Mouse (Mus musculus): ENCODE results near the gene AL731706.2. TPM values are rescaled to one million over a fixed set of nuclear protein-coding genes. Genes with fewer than 3 reads are reported as not detected.

AL731706.2 gene
- total RNA-seq, 2 experiments from 2014 or later, result 19.8 to 23.8 TPM

Other genes starting within 250 kb of the AL731706.2 start
- under 1 TPM in 1 of 2 experiments, not detected in 1; 0.33 TPM for gene Snap25, start 172.2 kb downstream of the AL731706.2 start, total RNA-seq (2021)
- gene Slx4ip, start 5.5 kb upstream of the AL731706.2 start, total RNA-seq (2021), result 1 to 10 TPM; 2.3 to 2.4 TPM
- 10 to 100 TPM; 25.2 to 35.5 TPM for gene AL731706.1, start 5.7 kb upstream of the AL731706.2 start, total RNA-seq (2021)
- 10 to 100 TPM; 38.2 to 47.5 TPM for gene Mkks, start 5.7 kb upstream of the AL731706.2 start, total RNA-seq (2021)
- gene Jag1, start 231.0 kb upstream of the AL731706.2 start, total RNA-seq (2021), result 10 to 100 TPM; 15.7 to 16.0 TPM

All from heart, postnatal 14 days (tissue).